Mouse (Mus musculus) left cerebral cortex, postnatal 25 days (tissue): ENCODE results near the gene Grn. TPM values are rescaled to one million over a fixed set of nuclear protein-coding genes. Genes with fewer than 3 reads are reported as not detected.
"Not testable (repeated sequence)": the region's sequence is repeated elsewhere in the genome, so short reads cannot be mapped to it uniquely, and the experiment has no call there.

Experiments used
- DNase-seq, 2 experiments: peaks; one replicate each; pipeline ENCODE4 v3.0.0; 2022; ENCODE audit warnings: low spot score in 2 of 2, mixed read lengths in 1 of 2
- intact Hi-C: fragments of 180-260 bp; cut with DNase I; formaldehyde crosslinking; loops from one replicate; pipeline ENCODE4 v1.15.1; 2025
- total RNA-seq, 2 experiments: library from RNA; stranded (reverse); gene quantifications; 2 replicates each; pipeline ENCODE4 v1.2.3; 2021

The Grn gene
- total RNA-seq, 2 experiments from 2014 or later: 58.3 to 71.3 TPM

DNA sequence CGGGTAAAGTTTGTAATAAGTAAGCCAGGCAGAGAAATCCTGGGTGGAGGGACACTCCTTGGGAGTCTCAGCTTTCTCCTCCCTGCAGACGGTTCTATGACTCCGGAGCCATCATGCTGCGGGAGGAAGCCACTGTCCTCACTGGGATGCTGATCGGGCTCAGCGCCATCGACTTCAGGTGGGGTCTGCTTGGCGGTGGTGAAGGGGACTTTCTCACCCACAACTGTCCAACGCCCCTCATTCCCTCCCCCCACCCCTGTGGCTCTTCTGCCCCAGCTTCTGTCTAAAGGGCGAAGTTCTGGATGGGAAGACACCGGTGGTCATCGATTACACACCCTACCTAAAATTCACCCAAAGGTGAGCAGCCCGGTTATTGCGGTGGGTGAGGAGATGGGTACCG is 31.0 kb upstream of the Grn start:
- intact Hi-C loops: loop anchor here (5.0 kb wide), 1 partner anchor 38 kb away; no protein-coding TSS in a partner anchor
- DNase-seq: no peak

DNA sequence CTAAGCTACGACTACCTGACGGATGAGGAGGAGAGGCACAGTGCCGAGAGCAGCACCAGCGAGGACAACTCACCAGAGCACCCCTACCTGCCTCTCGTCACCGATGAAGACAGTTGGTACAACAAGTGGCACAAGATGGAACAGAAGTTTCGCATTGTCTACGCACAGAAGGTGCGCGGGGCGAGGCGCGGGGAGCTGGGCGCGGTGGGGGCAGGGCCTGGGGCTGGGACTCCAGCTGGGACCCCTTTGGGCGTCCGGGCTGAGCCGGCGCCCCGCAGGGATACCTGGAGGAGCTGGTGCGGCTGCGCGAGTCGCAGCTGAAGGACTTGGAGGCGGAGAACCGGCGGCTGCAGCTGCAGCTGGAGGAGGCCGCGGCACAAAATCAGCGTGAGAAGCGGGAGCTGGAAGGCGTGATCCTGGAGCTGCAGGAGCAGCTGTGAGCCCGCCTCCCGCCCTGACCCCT is 30.5 kb upstream of the Grn start:
- intact Hi-C loops: loop anchor here (5.0 kb wide), 1 partner anchor 38 kb away; no protein-coding TSS in a partner anchor
- peak in 1 of 2 experiments; percentile 47 for DNase-seq

DNA sequence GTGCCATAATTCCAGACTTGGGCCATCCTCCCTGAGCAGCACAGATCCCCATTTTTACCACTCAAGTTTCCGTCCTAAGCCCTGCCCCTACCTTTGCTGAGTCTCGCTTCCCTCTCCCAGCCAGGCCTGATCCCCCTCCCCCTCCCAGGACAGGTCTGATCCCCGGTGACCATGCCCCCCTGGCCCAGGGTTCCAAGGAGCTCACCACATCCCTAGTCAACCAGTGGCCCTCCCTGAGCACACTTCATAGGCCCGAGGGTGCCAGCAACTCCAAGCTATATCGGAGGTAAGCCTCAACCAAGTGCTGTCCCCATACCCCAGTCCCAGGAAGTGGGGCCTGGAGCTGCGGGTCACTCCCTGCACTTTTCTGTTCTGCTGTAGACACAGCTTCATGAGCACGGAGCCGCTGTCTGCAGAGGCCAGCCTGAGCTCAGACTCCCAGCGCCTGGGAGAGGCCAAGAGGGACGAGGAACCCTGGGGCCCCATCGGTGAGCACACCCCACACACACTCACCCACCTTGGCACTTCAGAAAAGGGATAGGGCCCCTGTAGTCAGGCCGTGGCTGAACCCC is 29.5 kb upstream of the Grn start:
- intact Hi-C loops: no loop called here

DNA sequence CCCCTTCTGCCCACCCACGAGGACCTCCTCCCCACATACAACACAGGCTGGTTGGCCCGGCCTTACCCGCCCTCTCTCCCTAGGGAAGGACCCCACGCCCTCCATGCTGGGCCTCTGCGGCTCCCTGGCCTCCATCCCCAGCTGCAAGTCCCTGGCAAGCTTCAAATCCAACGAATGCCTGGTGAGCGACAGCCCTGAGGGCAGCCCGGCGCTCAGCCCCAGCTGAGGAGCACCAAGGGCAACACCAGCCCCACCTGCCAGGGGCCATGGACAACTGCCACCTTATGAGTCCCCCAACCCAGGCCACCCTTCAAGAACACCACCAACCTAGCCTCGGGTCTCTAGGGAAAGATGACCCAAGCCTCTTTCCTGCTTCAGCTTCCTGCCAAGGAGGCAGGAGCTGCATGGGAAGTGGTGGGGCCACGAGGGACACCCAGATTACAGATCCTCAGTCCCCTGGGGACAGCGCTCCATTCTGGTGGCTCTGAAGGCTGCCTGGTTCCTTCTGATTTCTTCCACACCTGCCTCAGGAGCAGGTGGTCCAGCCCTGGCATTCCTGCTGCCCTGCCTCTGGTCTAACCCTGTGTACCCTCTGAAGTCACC is 28.1 kb upstream of the Grn start:
- intact Hi-C loops: no loop called here
- DNase-seq: no peak

More for the DNA sequence above, 29.5 kb upstream of the Grn start:
- DNase-seq: no peak

DNA sequence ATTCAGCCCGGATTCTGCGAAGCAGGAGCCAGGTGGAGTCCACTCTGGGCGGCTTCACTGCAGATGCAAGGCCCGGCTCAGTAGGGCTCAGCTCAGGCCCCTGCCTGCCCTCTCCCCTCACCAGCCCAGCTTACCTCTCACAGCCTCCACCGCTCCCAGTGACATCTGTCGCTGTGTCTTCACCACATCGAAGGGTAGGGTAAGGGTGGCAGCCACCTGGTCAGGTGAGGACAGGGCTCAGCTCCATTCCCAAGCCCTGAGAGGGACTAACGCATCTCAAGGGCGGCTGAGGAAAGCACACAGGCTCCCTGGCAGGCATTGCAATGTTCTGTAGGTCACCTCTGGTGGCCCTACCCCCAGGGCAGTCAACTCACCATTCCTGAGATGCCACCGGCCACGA is 26.5 kb upstream of the Grn start:
- DNase-seq: no peak
- intact Hi-C loops: no loop called here

DNA sequence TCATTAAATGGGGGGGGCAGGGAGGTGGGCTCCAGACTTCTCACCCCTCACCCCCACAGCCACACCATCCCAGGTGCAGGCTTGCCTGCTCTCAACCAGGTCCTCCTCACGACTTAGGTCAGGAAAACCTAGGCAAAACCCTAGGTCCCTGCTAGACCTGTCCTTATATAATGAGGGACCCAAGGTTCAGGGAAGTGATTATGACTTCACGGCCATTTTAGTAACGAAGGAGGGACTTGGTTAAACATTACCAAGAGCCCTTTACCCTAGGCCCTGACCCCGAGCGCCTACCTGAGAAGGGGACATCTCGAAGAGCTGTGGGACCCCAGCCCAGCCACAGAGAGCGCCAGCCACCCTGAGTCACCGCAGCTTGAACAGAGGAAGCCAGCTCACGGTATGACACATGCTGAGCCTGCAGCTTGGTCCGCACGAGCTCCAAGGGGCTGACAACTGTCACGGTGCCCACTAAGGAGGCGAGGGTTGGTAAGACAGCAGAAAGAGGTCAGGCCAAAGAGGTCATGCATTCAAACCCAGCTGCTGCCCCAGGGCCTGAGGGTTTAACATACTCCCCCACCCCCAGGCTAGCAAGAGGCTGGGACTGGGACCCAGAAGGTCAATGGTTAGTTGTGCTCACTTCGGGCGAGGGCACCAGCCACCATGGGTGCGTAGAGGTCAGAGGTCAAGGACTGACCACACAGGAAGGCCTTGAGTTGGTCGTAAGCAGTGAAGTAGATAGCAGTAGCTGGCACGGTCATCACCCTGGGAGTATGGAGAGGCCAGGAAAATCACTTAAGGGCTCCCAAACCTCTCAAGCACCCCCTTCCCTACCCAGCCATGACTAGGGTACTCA is 25.7 kb upstream of the Grn start:
- intact Hi-C loops: no loop called here
- DNase-seq: no peak

DNA sequence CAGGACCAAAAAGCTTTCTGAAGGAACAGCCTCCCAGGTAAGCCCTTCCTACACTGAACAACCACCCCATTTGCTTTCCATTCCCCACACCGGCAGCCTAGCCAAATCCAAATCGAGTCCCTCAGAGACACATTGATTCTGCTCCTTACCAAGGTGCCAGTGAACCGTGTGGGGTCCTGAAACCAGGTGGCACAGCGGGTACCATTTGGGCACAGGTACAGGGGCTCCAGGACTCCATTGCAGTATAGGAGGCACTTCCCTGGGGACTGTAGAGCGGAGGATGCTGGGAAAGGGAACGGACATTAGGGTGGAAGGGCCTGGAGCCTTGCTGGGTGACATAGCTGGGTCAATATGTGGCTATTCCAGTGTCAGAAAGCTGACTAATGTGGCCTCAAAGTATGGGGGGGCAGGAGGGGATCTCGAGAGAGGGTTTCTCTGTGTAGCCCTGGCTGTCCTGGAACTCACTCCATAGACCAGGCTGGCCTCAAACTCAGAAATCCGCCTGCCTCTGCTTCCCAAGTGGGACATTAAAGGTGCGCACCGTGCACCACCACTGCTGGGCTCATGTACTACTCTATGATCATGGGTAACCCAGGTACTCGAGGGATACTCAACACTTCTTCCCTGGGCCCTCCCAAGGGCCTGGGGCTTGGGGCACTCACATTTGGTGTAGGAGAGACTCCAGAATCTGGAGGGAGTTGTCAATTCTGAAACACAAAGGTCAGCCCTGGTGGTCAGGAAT is 24.4 kb upstream of the Grn start:
- intact Hi-C loops: loop anchor here (2.0 kb wide), 1 partner anchor 97 kb away; no protein-coding TSS in a partner anchor
- no peak for DNase-seq

DNA sequence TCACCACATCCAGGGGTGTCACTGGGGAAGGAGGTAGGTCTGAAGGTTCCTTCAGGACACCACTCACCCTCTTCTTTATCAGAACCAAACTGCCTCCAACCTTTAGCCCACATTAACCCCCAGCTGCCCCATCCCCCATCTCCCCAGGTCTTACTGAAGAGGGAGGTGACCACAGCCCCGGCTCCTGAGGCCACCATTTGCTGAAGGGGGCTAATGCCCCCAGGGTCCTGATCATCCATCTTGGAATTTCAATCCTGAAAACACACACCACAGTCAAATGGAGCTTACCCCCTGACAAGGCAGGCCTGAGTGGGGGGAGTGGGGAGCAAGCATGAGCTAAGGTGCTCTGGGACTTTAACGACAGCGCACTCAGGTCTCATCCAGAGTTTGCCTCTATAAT is 23.7 kb upstream of the Grn start:
- no peak for DNase-seq
- intact Hi-C loops: loop anchor here (2.0 kb wide), 1 partner anchor 98 kb away; no protein-coding TSS in a partner anchor

DNA sequence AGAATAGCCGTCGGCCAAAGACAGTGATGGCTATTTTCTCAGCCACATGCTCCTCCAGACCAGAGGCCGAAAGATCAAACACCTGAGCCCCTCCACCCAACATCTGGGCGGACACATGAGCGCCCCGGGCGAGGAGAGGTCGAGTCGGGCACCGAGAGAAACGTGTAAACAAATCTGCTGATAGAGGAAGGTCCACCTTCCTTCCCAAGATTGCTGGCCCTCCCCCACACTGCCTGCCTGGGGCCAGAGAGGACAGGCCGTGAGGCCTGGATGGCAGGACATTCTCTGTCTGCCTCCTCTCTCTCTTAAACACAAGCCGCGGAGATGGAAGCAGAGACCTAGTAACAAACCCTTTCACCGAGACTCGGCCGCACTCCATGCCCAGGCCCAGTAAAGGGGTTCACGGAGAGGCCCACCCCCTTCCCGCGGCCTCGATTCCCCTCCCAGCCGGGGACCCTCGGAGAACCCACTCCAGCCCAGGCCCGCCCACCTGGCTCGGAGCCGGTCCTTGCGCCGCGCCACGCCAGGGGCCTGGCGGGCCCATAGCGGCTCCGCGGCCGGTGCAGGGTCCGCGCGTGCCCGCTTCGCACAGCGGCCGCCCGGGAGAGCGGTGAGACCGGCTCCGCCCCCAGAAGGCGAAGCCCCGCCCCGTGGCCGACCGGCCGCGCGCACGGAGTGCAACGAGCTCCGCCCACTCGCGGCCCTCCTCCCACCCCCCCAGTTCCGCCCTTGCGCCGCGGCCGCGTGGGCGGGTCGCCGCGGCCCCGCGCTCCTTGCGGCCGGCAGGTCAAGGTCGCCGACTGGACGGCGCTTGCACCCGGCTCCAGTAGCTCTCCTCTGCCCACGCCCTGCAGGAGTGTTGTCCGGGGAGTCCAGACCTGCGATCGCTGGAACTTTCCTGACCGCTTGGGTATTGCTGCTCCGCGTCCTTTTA is 22.9 kb upstream of the Grn start:
- peak; percentile 86 to 90 for DNase-seq
- intact Hi-C loops: loop anchor here (1.0 to 2.0 kb wide), 4 partner anchors 10 to 111 kb away; partner anchors contain the start of gene Atxn7l3

DNA sequence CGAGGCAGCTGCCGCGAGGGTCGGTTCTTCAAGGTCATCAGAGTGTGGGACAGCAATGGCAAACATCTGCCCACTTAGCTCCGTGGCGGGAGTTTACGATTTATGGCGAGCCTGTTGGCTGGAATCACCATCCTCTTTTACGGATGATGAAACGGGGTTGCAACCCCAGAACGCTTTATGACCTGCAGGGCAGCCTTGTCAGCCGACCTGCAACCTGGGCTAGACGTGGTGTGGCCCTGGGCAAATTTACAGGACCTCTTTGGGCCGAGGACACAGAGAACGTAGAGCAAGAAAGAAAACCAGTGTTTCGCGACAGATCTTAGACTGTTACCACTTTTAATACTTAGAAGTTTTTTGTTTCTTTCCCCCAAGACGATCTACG is 22.3 kb upstream of the Grn start, which contains the start of gene Slc25a39:
Gene Slc25a39, minus strand, starts transcription at position 113 of the 382 bp plus-strand sequence.
- intact Hi-C loops: loop anchor here (1.0 to 2.0 kb wide), 5 partner anchors 11 to 112 kb away; partner anchors contain the start of genes Atxn7l3 and Ubtf
- DNase-seq: no peak

DNA sequence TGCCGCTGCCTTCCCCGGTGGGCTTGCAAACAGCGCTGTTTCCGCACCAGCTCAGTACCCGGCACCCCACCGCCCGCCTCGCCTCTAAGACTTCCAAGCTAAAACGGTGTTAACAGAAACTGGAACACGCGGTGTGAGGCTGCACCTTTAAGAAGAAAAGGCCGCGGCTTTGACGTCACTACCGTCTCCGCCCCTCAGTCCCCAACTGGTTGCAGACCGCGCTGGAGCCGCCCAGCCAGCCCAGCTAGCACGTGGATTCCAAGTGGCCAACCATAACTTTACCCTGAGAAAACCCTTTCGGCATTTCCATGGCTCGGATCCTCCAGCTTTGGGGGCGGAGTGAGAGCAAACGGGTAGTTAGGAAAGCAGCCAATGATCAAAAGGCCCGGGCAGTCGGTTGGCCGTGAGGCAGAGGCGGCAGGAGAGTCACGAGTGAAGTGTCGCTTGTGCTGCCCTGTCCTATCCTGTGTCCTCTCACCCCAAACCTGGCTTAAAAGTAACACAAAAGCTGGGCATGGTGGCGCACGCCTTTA is 21.7 kb upstream of the Grn start:
- DNase-seq: peak; percentile 97 to 99
- intact Hi-C loops: loop anchor here (1.0 kb wide), 1 partner anchor 89 kb away; the partner anchor contains the start of gene Ubtf

DNA sequence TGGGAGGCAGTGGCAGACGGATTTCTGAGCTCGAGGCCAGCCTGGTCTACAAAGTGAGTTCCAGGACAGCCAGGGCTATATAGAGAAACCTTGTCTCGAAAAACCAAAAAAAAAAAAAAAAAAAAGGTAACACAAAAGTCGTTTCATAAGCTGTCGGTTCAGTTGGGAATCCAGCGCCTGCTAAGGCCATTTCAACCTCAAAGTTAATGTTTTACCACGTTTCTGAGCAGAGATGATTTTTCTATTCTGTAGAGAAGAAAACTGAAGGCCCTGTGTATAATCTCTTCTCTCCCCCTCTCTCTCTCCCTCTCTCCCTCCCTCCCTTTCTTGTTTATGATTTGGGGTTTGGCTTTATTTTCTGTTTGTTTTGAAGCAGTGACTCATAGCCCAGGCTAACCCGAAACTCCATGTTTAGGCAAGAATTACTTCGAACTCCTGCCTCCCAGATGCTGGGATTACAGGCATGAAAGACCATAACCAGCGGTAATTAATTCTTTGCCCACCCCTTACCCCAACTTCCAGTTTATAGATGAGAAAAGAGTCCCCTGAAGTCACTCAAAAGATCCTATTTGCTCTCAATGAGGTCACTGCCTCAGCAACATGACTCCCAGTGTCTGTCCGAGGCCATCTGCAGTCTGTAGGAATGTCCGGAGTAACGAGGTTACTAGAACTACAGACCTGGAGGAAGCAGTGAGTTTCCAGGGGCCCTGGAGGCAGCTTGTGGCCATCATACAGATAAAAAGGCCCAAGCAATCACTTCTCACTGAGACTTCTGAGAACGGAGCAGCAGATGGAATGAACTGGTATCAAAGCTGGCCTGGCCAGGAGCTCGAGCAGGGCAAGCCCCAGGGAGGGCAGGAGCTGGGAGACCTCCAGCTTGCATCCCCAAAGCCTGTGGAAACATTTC is 21.0 kb upstream of the Grn start:
- intact Hi-C loops: loop anchor here (1.0 kb wide), 1 partner anchor 90 kb away; the partner anchor contains the start of gene Ubtf
- DNase-seq: no peak

DNA sequence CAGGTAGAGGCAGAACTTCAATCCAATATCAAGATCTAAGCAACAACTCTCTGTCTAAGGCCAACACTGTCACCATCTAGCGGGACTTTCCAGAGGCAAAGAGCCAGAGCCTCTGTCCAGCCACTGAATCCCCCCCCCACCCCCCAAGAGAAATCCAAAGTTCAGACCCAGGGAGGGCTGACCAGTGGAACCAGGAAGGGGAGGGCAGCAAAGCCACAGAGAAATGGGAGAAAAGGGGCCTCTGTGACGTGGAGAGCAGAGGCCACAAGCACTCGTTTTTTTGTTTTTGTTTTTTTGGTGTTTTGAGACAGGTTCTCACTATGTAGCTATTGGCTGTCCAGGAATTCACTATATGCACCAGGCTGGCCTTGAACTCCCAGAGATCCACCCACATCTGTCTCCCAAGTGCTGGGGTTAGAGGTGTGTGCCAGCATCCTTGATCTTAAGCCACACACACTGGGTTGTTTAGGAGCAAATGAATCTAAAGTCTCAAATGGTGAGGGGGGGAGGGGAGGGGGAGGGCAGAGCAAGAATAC is 20.3 kb upstream of the Grn start:
- DNase-seq: no peak
- intact Hi-C loops: loop anchor here (2.0 kb wide), 1 partner anchor 21 kb away; the partner anchor contains the start of gene Grn

DNA sequence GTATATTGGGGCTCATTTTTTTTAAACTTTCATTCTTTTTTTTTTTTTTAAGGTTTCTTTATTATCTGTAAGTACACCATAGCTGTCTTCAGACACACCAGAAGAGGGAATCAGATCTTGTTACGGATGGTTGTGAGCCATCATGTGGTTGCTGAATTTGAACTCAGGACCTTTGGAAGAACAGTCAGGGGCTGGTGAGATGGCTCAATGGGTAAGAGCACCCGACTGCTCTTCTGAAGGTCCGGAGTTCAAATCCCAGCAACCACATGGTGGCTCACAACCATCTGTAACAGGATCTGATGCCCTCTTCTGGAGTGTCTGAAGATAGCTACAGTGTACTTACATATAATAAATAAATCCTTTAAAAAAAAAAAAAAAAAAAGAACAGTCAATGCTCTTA is 19.8 kb upstream of the Grn start:
- not testable (repeated sequence) for DNase-seq
- intact Hi-C loops: loop anchor here (2.0 kb wide), 1 partner anchor 20 kb away; the partner anchor contains the start of gene Grn

DNA sequence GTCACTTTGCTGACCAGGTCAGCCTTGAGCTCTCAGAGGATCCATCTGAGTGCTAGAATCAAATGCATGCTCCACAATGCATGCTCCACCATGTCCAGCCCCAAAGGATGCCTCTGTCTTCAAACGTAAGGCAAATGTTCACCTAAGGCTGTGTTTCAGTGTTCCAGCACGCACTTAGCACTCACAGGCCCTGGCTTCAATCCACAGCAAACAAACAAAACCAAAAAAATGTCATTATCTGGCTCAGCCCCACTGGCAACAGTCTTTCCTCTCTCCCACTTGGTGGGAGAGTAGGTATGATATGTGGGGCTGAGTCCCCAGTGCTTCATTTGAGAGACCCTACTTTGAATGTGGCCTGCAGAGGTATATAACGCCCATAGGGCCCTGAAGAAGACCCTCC is 19.1 kb upstream of the Grn start:
- no peak for DNase-seq
- intact Hi-C loops: loop anchor here (2.0 kb wide), 1 partner anchor 20 kb away; the partner anchor contains the start of gene Grn

DNA sequence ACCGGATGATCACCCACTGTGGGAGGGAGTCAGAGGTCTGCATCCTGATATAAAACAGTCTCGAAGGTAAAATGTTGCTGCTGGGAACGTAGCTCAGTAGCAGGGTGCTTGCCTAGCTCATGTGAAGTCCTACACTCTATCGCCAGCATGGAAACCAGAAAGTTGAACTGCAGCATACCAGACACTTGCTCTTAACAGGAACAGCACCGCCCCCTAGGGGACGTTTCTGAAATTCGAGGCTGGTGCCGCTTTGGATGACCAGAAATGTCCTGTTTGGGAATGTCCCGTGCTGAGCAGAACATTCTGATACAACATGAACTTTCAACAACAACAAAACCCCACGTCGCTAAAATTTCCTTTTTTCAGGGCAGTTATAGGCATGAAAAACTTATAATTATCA is 18.4 kb upstream of the Grn start:
- DNase-seq: peak; percentile 88 to 89
- intact Hi-C loops: loop anchor here (2.0 kb wide), 1 partner anchor 19 kb away; the partner anchor contains the start of gene Grn

DNA sequence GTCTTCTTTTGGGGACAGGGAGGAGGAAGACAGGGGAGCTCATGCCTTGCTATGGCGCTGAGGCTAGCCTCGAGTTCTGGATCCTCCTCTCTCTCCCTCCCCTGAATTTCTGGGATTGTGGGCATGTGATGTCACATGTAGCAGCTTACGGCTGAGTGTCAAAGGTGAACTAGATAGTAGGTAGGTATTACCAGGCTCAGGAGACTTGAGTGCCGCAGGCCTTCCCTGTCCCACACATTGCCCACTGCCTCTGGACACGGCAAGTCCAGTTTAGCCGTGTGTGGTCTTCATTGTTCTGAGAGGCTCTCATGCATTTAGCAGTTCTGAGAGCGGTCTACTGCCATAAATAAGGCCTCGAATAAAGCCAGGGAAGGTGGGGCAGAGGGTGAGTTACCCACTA is 17.1 kb upstream of the Grn start:
- DNase-seq: no peak
- intact Hi-C loops: no loop called here
